Mouse (Mus musculus): ENCODE results near the gene Ercc6l2. TPM values are rescaled to one million over a fixed set of nuclear protein-coding genes. Genes with fewer than 3 reads are reported as not detected.
"Not testable (repeated sequence)": the region's sequence is repeated elsewhere in the genome, so short reads cannot be mapped to it uniquely, and the experiment has no call there.

Gene Ercc6l2
- total RNA-seq, 2 experiments from 2014 or later: 17.7 to 18.2 TPM

- no peak for DNase-seq (ENCODE audit: low spot score in 2 of 2)
Observed at GRCm38 (mm10) chr13:63879105-63879863, 64.2 kb downstream of the Ercc6l2 start.

DNA sequence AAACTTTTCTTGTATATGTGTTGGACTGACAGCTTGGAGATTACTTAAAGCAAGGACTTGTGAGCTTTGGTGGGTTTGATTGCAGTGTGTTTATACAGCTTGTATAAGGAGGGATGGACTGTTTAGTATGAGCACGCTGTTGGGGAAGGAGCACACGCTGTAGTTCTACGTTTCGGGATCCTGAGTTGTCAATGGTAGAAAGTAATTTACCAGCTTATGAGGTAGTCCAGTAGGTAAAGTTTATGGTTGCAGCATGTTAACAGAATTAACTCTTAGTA, 64.8 kb downstream of the Ercc6l2 start:
- DNase-seq (ENCODE audit: low spot score in 2 of 2): no peak

DNA sequence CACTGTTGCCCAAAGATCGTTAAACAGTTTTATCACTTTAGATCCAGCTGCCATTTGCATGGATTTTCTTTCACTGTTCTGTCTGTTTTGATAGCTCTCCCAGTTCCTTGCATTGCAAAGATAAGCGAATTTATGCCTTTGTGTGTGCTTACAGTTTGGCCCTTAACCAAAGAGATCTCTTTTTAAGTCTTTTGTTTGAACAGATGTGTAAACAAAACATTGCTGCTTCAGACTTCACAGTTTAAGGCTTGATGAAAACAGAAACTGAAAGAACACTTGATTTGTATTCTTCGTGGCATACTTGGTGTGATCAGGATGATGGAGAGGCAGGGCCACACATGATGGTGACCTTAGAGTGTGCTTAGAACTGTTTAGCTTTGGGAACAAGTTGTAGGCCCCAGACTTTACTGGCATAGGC, 70.5 kb downstream of the Ercc6l2 start:
- no peak for DNase-seq (ENCODE audit: low spot score in 2 of 2)

- no peak for DNase-seq (ENCODE audit: low spot score in 2 of 2)
Observed at GRCm38 (mm10) chr13:63886429-63887052, 71.5 kb downstream of the Ercc6l2 start.

- DNase-seq (ENCODE audit: low spot score in 2 of 2): no peak
Observed at GRCm38 (mm10) chr13:63900679-63901302, 85.8 kb downstream of the Ercc6l2 start.

GRCm38 (mm10) chr13:63901303-63901713, 86.3 kb downstream of the Ercc6l2 start:
- peak; percentile 47 to 75 for DNase-seq (ENCODE audit: low spot score in 2 of 2)

DNA sequence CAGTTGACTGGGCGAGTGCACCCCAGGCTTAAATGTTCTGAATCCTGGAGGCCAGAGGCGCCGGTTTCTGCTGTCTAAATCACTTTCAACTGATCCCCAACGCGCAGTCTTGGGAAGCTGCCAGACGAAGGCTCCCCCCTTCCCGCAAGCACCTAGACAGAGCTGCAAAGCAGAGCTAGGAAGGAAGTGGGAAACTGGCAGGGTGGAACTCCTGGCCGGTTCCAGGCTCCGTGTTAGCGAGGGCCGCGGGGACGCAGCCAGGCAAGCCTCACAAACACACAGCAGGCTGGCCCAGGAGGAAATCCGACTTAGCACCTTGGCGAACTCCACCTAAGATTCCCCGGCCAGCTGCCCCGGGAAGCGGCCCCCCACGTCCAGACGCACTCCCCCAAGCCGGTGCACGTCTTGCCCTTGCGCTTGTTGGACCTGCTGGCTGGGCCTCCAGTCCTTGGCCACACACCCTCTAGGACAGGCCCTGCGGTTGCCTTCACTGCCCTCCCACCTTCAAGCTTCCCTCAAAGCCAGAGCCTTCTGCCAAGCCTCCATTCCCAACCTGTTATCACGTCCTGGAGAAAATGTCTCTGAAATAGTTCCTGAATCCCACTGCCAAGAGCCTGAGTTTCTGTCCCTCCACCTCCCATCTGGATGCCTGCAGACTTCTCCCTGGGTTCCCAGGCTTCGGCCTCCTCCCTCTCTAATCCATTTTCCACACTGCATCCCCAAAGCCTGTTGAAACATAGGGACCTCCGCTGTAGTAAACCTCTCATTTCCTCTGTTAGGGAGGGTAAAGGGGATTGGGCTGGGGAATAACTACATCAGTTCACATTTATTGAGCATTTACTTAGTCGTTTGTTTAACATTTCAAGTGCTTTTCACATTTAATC, 86.9 kb downstream of the Ercc6l2 start:
- peak in 1 of 2 experiments; percentile 25 for DNase-seq (ENCODE audit: low spot score in 2 of 2)

- DNase-seq (ENCODE audit: low spot score in 2 of 2): no peak
Observed at GRCm38 (mm10) chr13:63906516-63906915, 91.5 kb downstream of the Ercc6l2 start.

DNA sequence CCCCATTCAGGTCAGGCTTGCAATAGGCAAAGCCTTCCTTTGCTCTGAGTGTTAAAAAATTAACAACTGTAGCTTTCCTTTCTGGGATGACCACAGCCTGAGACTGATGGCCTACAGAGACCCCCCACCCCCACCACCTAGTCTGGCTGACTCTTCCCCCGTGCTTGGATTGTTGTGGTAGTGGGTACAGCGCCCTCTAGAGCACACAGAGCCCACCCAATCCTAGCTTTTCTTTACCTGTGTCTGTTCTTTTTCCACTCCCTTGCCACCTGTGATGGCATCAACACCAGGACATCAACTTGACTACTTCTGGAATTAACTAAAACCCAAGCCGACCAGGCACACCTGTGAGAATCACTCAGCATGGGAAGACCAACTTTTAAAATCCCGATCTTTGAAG, 92.4 kb downstream of the Ercc6l2 start:
- DNase-seq (ENCODE audit: low spot score in 2 of 2): no peak

DNA sequence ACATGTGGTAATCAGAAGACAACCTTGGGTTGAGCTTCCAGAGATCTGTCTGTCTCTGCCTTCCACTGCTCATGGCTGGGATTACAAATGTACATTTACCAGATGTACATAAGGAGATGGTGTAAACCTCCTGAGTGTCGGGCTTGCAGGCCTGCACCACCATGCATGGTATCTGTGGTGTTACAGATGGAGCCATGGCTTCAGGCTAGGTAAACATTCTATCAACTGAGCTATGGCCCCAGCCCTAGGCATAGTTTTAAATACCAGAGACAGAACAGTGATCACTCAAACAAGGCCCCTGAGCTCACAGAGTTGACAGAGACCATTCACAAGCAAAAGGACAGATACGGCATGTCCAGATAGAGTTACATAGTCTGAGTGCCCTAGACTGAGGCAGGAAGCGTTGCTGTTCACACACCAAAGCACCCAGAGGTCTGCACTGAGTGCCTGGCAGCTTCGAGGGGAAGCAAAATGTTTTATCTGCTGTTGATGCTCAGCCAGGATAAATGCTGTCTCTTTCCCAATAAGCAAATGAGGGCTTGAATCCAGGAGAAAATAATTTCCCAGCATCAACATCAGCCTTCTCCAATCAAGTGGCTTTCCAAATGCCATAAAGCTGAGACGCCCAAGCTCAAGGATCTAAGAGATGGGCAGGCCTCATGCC, 95.2 kb downstream of the Ercc6l2 start:
- DNase-seq (ENCODE audit: low spot score in 2 of 2): no peak

GRCm38 (mm10) chr13:63911617-63912016, 96.6 kb downstream of the Ercc6l2 start:
- DNase-seq (ENCODE audit: low spot score in 2 of 2): no peak

- no peak for DNase-seq (ENCODE audit: low spot score in 2 of 2)
Observed at GRCm38 (mm10) chr13:63913136-63913535, 98.1 kb downstream of the Ercc6l2 start.

DNA sequence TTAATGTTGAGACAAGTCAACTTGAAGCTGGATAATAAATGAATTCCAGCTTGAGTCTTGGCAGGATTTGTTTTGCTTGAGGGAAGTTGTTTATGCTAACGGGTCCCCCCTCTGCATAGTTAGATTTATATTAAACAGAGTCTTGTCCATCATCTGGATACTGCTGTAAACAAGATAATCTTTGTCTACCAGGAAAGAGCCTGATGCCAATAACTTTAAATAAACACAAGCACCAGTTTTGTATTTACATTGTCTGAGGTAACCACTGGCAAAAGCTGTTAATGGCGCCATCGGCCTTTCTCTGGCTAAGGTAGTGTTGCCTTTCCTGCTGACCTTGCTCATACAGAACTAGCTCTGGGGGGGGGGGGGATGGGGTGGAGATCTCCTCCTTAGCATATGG, 100.1 kb downstream of the Ercc6l2 start:
- no peak for DNase-seq (ENCODE audit: low spot score in 2 of 2)

DNA sequence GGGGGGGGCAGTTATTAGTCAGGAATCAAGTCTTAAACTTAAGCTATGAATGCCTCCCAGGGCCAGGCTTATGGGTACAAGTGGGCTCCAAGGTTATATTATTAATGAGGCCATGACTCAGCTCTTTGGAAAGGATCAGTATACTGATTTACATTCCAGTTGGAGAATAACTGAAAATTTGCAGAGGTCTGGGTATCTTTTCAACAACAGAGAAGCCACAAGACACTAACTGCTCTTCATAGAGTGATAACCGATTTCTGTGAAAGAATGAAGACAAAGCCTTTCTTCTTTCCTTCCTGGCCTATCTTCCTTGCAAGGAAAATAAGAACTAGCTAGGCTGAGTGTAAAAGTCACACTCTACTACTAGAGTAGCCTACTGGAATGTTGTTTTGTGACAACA, 100.6 kb downstream of the Ercc6l2 start:
- DNase-seq (ENCODE audit: low spot score in 2 of 2): no peak

DNA sequence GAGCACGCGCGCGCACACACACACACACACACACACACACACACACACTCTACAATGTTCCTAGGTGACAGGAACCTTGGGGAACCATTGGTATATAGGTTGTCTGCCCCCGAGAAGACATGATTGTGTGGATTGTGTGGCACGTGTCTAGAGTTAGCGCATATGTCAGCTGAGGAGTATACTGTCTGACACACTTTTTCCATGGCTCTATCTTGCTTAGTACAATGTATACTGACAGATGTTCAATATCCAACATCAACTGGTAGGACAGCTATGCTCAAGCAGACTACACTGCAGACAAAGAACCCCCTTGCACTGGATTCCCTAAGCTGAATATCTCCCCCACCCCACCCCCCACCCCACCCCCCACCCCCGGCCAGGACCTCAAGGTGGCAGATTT, 101.5 kb downstream of the Ercc6l2 start:
- no peak for DNase-seq (ENCODE audit: low spot score in 2 of 2)

DNA sequence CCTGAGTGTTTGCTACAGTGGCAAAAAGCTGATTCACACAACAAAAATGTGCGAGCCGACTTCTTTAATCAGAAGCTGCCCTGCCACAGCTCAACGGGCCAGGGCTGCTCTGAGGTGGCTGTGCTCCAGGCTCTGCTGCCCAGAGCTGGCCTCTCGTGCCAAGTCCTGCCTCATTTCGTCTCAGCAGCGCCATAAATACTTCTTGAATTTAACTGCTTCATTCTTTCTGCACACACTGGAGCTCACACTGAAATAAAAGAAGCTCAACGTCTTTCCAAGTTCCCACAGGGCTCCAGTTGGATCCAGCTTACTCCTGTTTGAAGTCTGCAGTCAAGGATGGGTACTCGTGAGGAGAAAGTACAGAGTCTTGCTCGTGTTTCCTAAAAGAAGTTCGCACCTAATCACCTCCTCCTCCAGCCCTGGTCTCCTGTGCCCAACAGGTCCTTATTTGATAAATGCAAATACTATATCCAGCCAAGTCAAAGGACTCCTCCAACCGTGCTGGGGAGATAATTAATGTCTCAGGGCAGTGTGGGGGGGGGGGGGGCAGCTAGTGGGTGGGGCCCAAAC, 102.2 kb downstream of the Ercc6l2 start:
- peak; percentile 47 to 65 for DNase-seq (ENCODE audit: low spot score in 2 of 2)

DNA sequence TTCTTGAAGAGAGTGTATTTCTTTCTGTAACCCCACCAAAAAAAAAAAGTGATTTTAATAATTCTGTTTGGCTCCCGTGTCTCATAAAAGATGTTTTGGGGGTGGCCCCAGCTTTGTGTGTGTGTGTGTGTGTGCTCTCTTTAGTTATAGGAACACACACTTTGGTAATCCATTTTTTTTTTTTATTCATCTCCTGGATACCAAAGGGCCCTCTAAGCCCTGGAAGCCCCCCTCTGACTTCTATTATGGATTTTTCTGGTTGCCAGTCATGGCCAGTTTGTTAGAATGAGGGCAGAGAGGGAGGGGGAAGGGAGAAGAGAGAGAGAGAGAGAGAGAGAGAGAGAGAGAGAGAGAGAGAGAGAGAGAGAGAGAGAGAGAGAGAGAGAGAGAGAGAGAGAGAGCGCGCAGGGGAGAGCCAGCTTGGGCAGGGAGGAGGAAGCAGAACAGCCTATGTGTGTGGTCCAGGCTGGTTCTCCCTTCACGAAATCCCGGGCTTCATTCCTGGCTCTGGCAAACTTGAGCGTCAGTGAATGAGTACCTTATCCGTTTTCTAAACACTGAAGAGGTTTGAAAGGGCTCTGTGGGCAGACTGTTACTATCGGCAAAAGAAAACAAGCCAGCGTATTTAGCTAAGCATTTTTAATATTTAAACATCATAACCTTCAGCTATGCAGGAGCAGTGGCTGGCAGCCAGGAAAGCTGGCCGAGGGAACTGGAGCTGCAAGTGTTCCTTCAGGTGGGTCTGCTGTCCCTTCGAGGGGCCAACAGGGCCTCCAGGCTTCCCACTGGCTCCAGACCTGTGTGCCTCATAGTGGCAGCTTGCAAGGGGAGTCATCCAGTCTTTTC, 103.0 kb downstream of the Ercc6l2 start:
- peak; percentile 16 to 39 for DNase-seq (ENCODE audit: low spot score in 2 of 2)

DNA sequence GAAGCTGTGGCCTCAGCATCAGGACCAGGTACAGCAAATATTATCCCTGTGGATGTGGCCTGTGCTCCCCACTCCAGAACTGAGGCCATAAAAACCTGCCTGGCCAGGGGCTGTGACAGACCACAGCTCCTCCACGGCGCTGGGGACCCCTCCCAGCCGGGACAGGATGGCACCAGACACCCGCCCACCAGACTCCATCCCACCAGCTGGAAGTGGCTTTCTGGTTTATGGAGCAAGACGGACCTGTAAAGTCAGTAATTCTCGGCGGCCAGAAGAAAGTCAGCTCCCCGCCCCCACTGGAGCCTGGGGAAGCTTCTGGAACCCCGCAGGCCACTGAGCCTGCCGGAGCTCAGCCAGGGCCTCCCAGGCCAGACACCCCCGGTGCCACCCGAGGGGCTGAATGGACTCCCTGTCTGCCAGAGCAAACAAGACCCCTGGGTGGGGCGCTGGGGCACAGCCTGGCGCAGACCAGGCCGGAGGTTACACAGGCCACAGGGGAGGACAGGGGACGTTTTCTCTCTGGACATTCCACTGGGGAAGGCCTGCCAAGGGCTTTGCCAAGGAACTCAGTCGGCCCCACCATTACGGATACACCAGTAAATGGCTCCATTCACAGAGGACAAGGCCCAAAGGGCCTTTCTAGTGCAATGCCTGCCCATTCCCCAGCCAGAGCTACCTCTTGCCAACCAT, 103.8 kb downstream of the Ercc6l2 start:
- DNase-seq (ENCODE audit: low spot score in 2 of 2): peak; percentile 68 to 77

DNA sequence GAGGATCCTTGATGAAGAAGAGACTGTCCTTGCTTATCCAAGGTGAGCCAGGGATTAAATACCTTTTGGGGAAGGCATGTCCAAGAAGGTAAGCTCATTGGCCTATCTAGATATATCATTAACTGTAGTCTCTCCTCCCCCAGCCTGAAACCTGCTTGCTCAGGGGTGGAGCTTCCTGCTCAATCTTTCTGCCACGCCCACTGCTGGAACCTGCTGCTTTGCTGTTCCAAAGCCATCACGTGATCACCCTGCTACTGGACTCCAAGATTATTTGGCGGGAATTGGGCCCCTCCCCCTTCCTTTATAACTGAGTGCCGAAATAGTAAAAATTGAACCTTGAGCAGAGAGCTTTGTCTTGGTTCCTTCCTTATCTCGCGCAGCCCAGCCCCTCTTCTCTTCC, 109.0 kb downstream of the Ercc6l2 start:
- DNase-seq (ENCODE audit: low spot score in 2 of 2): not testable (repeated sequence)

Measured in layer of hippocampus, adult 18-20 months (tissue).